Mouse (Mus musculus) kidney, postnatal 36 days (tissue): Measurements from ENCODE around the gene Olfr374.
"Not testable (repeated sequence)": the region's sequence is repeated elsewhere in the genome, so short reads cannot be mapped to it uniquely, and the experiment has no call there.

Experiments used
- DNase-seq, 2 experiments: peaks; one replicate each; pipeline ENCODE4 v3.0.0; 2021 to 2022; ENCODE audit warnings: mixed read lengths in 2 of 2

The Olfr374 gene

GRCm38 (mm10) chr8:72106740-72107139 is at the start of gene Olfr374:
Olfr374 (plus strand) TSS chr8:72107040.
- no peak for DNase-seq

DNA sequence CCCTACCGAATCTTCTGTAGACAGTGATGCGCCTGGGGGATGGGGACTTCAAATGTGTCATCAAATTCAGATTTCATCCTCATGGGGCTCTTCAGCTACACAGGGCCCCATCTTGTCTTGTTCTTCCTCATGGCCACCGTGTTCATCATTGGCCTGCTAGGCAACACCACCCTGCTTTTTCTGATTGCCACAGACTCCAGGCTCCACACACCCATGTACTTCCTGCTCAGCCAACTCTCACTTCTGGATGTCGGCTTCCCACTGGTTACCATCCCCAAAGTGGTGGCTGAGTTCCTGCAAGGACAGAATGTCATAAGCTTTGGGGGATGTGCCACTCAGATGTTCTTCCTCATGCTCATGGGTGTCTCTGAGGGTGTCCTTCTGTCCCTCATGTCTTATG is 49.2 kb upstream of the Olfr374 start:
- DNase-seq: not testable (repeated sequence)

DNA sequence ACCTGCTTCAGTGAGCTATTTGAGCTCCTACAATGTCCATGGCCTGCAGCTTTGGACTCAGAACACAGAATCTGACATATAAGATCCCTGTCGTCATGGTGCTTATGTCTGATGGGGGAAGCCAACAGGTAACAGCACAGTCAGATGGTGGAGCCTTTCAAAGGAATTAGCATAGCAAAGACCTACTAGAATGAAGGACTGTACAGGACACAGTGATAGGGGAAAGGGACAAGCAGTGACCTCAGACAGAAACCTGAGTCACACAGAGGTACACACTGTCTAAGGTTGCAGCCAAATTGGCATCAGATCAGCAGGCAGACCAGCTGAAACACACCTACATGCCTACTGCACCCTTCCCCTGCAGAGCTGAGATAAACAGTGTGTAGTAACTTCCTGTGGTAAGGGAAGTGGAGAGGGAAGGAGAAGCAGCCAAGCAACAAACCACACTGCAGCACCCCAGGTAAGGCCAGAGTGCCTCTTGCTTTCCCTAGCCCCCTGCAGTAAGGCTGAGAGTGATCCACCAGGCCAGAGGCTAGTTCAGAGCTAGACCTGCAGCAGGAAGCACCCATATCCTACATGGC is 39.9 kb upstream of the Olfr374 start:
- not testable (repeated sequence) for DNase-seq

DNA sequence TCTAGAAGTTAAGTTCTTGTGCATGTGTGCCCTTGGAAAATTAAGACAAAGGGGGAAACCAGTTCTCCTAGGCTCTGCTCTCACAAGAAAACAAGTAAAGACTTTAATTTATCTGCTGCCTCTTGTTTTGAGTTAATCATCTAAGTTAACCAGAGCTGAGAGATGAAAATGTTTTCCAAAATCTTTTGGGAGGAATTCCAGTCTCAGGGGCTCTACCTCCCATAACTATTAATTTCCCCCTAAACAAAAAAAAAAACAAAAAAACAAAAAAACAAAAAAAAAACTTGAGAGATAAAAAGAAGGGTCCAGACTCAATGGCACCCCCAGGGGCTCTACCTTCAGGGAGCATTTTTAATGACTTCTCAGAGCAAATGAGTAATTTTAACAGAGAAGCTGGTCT is 24.0 kb upstream of the Olfr374 start, which contains the start of gene Olfr373:
TSS of gene Olfr373 (plus strand) at position 301 of the 400 bp plus-strand sequence.
- DNase-seq: not testable (repeated sequence)

- peak in 1 of 2 experiments; percentile 2 for DNase-seq
Observed at GRCm38 (mm10) chr8:72084744-72085143, 22.1 kb upstream of the Olfr374 start.

- DNase-seq: not testable (repeated sequence)
Observed at GRCm38 (mm10) chr8:72087611-72088010, 19.2 kb upstream of the Olfr374 start.

DNA sequence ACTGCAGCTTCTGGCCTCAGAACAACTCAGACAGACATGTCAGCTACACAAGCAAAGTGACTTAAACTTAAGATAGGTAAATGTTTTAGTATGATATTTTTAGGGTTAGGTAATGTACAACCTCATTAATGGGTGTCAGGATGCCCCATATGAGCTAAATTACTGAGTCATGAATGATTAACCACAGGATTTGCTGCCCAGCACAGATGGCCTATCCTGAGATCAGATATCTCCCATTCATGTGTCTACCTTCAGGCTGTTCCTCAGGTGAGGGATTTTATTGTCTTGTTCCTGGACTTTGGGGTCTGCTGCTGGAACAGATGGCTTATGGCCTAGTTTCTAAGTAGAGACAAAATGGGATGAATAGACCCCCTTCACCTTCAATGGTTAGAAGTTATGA is 10.1 kb upstream of the Olfr374 start:
- not testable (repeated sequence) for DNase-seq

- DNase-seq: peak; percentile 28 to 57
Observed at GRCm38 (mm10) chr8:72099377-72100103, 7.3 kb upstream of the Olfr374 start.

GRCm38 (mm10) chr8:72105165-72105564 is 1.7 kb upstream of the Olfr374 start:
- DNase-seq: peak in 1 of 2 experiments; percentile 24

DNA sequence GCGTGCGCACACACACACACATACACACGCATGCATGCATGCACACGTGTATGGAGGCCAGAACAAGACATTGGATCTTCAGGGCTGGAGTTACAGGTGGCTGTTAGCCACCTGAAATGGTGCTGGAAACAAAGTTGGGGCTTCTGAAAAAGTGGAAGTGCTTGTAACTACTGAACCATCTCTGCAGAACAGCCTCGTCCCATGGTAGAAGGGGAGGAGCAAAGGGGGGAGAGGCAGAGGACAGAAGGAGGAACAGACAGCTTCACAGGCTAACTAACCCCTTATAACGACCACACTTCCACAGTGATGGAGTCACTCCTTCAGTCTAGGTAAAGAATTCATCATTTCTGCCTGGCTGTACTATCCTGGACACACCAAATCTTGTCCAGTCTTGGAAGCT is 4.0 kb downstream of the Olfr374 start:
- DNase-seq: no peak

DNA sequence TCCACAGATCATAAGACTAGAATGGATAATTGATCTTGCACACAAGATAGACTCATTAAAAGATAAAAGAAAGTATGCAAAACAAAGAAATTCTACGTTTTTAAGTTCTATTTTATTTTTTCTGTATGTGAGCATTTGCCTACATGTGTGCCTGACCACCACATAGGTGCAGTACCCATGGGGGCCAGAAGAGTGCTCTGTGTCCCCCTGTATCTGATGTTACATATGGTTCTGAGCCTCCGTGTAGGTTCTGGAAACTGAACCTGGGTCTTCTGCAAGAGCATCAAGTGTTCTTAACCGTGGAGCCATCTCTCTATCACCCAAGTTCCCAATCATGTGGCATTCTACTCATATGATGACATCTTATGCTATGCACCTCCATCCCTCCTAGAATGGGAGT is 5.6 kb downstream of the Olfr374 start:
- peak in 1 of 2 experiments; percentile 14 for DNase-seq

- no peak for DNase-seq
Observed at GRCm38 (mm10) chr8:72115202-72115601, 8.4 kb downstream of the Olfr374 start.

DNA sequence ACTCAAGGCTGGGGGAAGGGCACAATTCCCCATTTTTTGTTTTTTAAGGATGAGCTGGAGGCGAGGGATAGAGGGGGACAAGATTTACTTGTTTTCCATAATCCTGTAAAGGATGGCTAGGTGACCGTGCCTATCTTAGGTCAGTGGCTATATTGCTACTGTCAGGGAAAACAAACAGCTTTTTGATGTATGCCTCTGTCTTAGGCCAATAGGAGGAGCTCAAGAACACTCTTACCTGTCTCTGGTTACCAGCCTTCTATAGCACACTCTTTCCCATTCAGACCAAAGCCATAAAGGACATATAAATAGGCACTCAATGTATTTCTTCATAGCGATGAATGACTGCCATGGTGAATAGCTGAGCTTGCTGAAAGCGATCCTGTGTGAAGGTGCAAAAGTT is 11.8 kb downstream of the Olfr374 start:
- DNase-seq: no peak

GRCm38 (mm10) chr8:72121486-72121885 is 14.6 kb downstream of the Olfr374 start:
- not testable (repeated sequence) for DNase-seq

DNA sequence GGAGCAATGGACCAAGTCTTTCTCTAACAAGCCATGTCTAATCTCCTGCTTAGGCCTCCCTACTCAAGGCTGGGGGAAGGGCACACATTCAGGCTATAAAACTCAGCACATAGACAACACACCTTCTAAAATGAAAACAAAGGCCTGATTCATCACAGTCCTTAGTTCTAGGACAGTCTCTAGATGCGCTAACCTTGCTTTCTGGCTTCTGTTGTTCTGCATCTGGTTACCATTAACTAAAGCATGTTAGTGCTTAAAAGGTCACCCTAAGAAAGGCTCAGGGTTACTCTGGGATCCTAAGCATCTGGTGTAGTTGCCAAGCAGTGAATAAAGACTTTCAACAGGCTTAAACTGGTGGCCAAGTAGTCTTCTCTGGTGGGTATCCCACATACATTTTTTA is 15.2 kb downstream of the Olfr374 start:
- no peak for DNase-seq

- DNase-seq: no peak
Observed at GRCm38 (mm10) chr8:72127834-72128233, 21.0 kb downstream of the Olfr374 start.

DNA sequence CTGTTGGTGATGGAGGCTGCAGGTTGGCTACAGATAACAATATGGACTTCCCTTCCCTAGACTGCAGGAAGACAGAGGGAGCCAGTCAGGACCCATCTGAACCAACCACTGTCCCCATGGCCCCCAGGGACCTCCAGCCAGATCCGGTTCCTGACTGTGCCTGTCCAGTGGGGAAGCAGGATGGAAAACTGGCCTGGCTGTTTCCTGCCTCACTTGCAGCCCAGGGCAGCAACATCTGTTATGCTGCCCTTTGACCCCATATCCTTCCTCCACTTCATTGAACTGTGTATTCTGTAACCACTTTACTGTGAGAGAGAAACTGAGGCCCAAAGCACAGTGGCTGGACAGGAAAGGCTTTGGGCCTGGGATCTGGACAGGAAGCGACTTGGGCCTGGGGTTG is 24.4 kb downstream of the Olfr374 start:
- DNase-seq: peak; percentile 69 to 72

GRCm38 (mm10) chr8:72131901-72132300 is 25.1 kb downstream of the Olfr374 start:
- no peak for DNase-seq

DNA sequence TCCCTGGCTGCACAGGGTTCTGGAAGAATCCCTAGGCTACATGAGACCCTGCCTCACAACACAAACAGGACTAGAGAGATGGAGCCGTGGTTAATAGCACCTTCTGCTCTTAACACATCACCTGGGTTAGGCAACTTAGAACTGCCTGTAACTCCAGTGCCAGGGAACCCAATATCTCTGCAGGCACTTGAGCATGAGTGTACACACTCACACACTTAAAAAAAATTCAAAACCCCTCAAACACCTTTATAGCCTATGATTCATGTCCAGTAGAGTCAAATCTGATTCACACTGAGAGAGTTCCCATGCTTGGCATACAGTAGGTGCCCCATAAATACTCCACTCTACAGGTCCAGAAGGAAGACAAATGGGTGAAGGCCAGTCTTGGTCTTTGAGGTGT is 25.6 kb downstream of the Olfr374 start:
- DNase-seq: no peak

- DNase-seq: peak; percentile 24 to 52
Observed at GRCm38 (mm10) chr8:72132891-72133290, 26.1 kb downstream of the Olfr374 start.

DNA sequence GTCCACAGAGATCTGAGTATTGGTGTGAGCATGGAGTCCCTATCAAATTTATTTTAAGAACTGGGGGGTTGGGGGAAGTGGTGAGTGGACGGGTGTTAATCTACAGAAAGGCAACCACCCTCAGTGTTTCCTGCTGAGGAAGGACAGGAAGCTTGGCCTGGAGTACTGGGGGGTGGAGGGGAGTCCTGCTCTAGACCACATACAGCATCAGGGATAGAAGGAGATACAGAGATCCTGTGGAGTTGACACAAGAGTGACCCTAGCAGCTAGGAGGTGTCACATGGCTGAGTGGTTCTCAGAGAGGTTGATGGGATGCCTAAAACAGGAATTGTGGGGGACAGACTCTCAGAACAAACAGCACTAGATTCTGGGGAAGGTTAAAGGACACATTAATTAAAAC is 26.7 kb downstream of the Olfr374 start:
- DNase-seq: no peak

DNA sequence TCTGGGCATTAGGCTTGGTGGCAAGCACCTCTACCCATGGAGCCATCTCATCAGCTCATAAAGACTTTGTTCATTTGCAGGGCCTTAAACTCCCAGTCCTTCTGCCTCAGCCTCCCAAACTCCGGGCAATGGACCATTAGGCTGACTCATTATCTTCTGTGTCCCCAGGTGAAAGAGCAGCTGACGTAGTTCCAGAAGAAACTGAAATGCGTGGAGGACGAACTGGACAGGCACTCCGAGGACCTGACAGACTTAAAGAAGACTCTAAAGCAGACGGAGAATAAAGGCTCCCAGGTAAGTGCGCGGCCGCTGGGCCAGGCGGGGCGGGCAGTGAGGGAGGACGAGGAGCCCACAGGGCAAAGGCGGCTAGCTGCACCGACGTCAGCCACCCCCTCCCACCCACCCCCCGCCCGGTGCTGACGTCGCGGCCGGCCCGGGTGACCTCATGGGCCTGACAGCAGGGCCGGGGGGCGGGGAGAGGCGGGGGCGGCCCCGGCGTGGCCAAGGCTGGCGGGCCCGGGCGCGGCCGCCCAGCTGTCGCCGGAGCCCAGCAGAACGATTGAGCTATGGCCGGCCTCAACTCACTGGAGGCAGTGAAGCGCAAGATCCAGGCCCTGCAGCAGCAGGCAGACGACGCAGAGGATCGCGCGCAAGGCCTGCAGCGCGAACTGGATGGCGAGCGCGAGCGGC is 28.1 kb downstream of the Olfr374 start, which contains the start of gene Tpm4:
TSS of gene Tpm4 (plus strand) at position 220 of the 690 bp plus-strand sequence.
- peak; percentile 71 to 85 for DNase-seq

DNA sequence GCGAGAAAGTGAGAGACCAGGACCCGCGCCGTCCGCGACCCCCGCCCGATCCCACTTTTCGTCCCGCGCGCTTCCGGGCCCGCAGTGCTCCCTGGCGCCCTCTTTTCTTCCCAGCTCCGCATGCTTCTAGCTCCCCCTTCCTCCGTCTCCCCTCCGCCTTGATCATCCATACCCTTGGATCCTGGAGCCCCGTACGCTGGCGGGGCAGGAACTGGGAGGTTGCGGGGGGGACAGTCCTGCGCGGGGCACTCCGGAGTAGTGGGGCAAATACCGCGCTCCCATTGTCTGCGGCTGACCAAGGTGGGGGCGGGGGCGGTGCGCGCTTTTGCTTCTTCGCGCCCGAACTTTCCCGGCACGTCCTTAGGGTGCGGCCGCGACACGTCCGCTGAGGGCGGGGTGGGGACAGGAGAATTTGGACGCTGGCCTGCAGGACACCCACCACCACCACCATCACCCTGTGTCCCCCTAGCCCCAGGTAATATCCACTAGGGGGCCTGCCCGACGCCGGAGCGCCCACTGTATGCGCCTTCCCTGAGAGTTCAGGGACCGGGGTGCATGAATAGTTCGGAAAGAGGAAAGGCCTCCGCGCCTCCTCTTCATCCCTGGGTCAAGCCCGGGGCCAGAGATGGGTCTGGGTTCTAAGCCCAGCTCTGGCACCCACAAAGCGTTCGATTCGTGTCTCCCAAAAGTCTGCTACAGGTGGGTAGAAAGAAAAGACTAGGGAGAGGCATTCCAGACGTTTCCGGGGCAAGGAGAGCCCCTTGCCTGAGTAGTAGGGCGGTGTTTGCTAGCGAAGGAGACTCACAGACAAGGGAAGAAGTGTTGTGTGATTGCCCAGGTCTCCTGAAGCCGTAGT is 28.8 kb downstream of the Olfr374 start:
- peak; percentile 36 to 64 for DNase-seq
